Mouse (Mus musculus) urinary bladder, postnatal 4 days (tissue): ENCODE data around the gene Adarb1.

ENCODE experiments used
- DNase-seq, 2 experiments: peaks; one replicate each; pipeline ENCODE4 v3.0.0; 2021 to 2022; ENCODE audit warnings: low spot score in 2 of 2

The Adarb1 gene

GRCm38 (mm10) chr10:77418138-77418537, at the start of gene Adarb1:
Gene Adarb1, minus strand, starts transcription at chr10:77418270.
- peak; percentile 87 to 89 for DNase-seq

GRCm38 (mm10) chr10:77467407-77467806, 49.3 kb upstream of the Adarb1 start:
- DNase-seq = no peak

- no peak for DNase-seq
Measured at GRCm38 (mm10) chr10:77465902-77466301, 47.8 kb upstream of the Adarb1 start.

GRCm38 (mm10) chr10:77464181-77464936, 46.3 kb upstream of the Adarb1 start:
- DNase-seq = peak; percentile 64 to 69

- DNase-seq = no peak
Measured at GRCm38 (mm10) chr10:77461161-77461560, 43.1 kb upstream of the Adarb1 start.

GRCm38 (mm10) chr10:77457701-77458100, 39.6 kb upstream of the Adarb1 start:
- no peak for DNase-seq

GRCm38 (mm10) chr10:77456507-77456906, 38.4 kb upstream of the Adarb1 start:
- DNase-seq = no peak

- DNase-seq = no peak
Measured at GRCm38 (mm10) chr10:77455251-77456010, 37.4 kb upstream of the Adarb1 start.

- DNase-seq = no peak
Measured at GRCm38 (mm10) chr10:77454795-77455194, 36.7 kb upstream of the Adarb1 start.

GRCm38 (mm10) chr10:77451822-77452221, 33.8 kb upstream of the Adarb1 start:
- no peak for DNase-seq

- no peak for DNase-seq
Measured at GRCm38 (mm10) chr10:77450159-77450464, 32.0 kb upstream of the Adarb1 start.

GRCm38 (mm10) chr10:77449315-77450158, 31.5 kb upstream of the Adarb1 start:
- DNase-seq = no peak

GRCm38 (mm10) chr10:77448698-77449247, 30.7 kb upstream of the Adarb1 start:
- DNase-seq = no peak

GRCm38 (mm10) chr10:77448209-77448608, 30.1 kb upstream of the Adarb1 start:
- no peak for DNase-seq

GRCm38 (mm10) chr10:77447755-77448154, 29.7 kb upstream of the Adarb1 start:
- DNase-seq = no peak

GRCm38 (mm10) chr10:77442250-77442649, 24.2 kb upstream of the Adarb1 start:
- no peak for DNase-seq

- DNase-seq = no peak
Measured at GRCm38 (mm10) chr10:77441812-77442211, 23.7 kb upstream of the Adarb1 start.

GRCm38 (mm10) chr10:77440841-77441755, 23.0 kb upstream of the Adarb1 start:
- peak in 1 of 2 experiments; percentile 44 for DNase-seq

- no peak for DNase-seq
Measured at GRCm38 (mm10) chr10:77440286-77440685, 22.2 kb upstream of the Adarb1 start.

GRCm38 (mm10) chr10:77439026-77439425, 21.0 kb upstream of the Adarb1 start:
- DNase-seq = no peak

GRCm38 (mm10) chr10:77438021-77438420, 20.0 kb upstream of the Adarb1 start:
- DNase-seq = no peak
